Mouse (Mus musculus): ENCODE data around the gene Prf1. TPM values are rescaled to one million over a fixed set of nuclear protein-coding genes. Genes with fewer than 3 reads are reported as not detected.

The Prf1 gene
- polyA plus RNA-seq, 1 experiment: not detected

GRCm38 (mm10) chr10:61272089-61272626 is 25.5 kb upstream of the Prf1 start:
- Histone ChIP-seq H3K4me3 (ENCODE audit: insufficient read depth, low read length) (no peak overlapping the region), H3K4me1 (ENCODE audit: control insufficient read depth, insufficient read depth, low read length) (peaks cover 4% of the 10 kb centered on the region; the same call in 1 of the 2 replicates), H3K27ac (ENCODE audit: insufficient read depth, low read depth, low read length) (no peak overlapping the region)
- TF ChIP-seq POLR2A (IDR thresholded peaks at IDR 0.05; ENCODE audit: borderline replicate concordance, low read depth, low read length) (no peak), CTCF (IDR thresholded peaks at IDR 0.05; ENCODE audit: low read depth, low read length) (no peak)

DNA sequence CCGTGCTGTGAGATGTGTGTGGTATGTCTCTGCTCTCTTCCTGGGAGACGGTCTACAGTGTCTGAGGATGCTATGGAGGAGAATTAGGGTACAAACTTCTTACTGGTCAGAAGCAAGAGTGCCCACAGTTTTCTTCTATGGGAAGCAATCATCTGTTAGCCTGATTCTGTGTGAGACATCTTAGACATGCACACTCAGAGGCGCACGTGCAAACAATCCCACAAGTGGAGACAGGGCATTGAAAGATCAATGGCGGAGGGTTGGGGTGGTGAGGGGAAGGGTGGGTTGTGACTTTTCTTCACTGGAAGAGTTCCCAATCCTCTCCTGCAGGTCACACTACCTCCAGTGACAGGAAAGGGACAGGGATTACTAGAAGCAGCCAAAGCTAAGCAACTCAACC is 25.0 kb upstream of the Prf1 start:
- Histone ChIP-seq H3K4me3 (ENCODE audit: insufficient read depth, low read length) (peak overlapping the region; percentile 49), H3K27ac (ENCODE audit: insufficient read depth, low read depth, low read length) (no peak overlapping the region), H3K4me1 (ENCODE audit: control insufficient read depth, insufficient read depth, low read length) (peaks cover 3% of the 10 kb centered on the region; the same call in 1 of the 2 replicates)
- TF ChIP-seq POLR2A (IDR thresholded peaks at IDR 0.05; ENCODE audit: borderline replicate concordance, low read depth, low read length): no peak
- TF ChIP-seq CTCF (IDR thresholded peaks at IDR 0.05; ENCODE audit: low read depth, low read length): no peak

- Histone ChIP-seq H3K27ac (ENCODE audit: insufficient read depth, low read depth, low read length) (no peak within 1 kb of the TSS), H3K4me3 (ENCODE audit: insufficient read depth, low read length) (peak within 1 kb of the TSS; percentile 49), H3K4me1 (ENCODE audit: control insufficient read depth, insufficient read depth, low read length) (peaks cover 7% of the 10 kb centered on the region)
- TF ChIP-seq POLR2A (IDR thresholded peaks at IDR 0.05; ENCODE audit: borderline replicate concordance, low read depth, low read length) (no peak), CTCF (IDR thresholded peaks at IDR 0.05; ENCODE audit: low read depth, low read length) (no peak)
Observed at GRCm38 (mm10) chr10:61273081-61273843, 24.4 kb upstream of the Prf1 start, which contains the start of gene Adamts14. TSS of gene Adamts14 (minus strand) at chr10:61273438.

GRCm38 (mm10) chr10:61273844-61274215 is 23.8 kb upstream of the Prf1 start:
- Histone ChIP-seq H3K4me3 (ENCODE audit: insufficient read depth, low read length) (peak overlapping the region; percentile 35; the same call in 1 of the 2 replicates), H3K4me1 (ENCODE audit: control insufficient read depth, insufficient read depth, low read length) (peaks cover 9% of the 10 kb centered on the region), H3K27ac (ENCODE audit: insufficient read depth, low read depth, low read length) (no peak overlapping the region)
- no peak for TF ChIP-seq POLR2A (IDR thresholded peaks at IDR 0.05; ENCODE audit: borderline replicate concordance, low read depth, low read length)
- TF ChIP-seq CTCF (IDR thresholded peaks at IDR 0.05; ENCODE audit: low read depth, low read length): no peak

GRCm38 (mm10) chr10:61274532-61274931 is 23.1 kb upstream of the Prf1 start:
- no peak overlapping the region for H3K4me3 ChIP-seq (ENCODE audit: insufficient read depth, low read length)
- H3K4me1 ChIP-seq (ENCODE audit: control insufficient read depth, insufficient read depth, low read length): peaks cover 9% of the 10 kb centered on the region

GRCm38 (mm10) chr10:61275669-61276110 is 21.9 kb upstream of the Prf1 start:
- peaks cover 9% of the 10 kb centered on the region for H3K4me1 ChIP-seq (ENCODE audit: control insufficient read depth, insufficient read depth, low read length)
- H3K4me3 ChIP-seq (ENCODE audit: insufficient read depth, low read length): peak overlapping the region; percentile 21; the same call in 1 of the 2 replicates
- H3K27ac ChIP-seq (ENCODE audit: insufficient read depth, low read depth, low read length): no peak overlapping the region
- TF ChIP-seq CTCF (IDR thresholded peaks at IDR 0.05; ENCODE audit: low read depth, low read length) (peak; percentile 51), POLR2A (IDR thresholded peaks at IDR 0.05; ENCODE audit: borderline replicate concordance, low read depth, low read length) (no peak)

More at GRCm38 (mm10) chr10:61274532-61274931, 23.1 kb upstream of the Prf1 start:
- H3K27ac ChIP-seq (ENCODE audit: insufficient read depth, low read depth, low read length): no peak overlapping the region
- TF ChIP-seq CTCF (IDR thresholded peaks at IDR 0.05; ENCODE audit: low read depth, low read length) (no peak), POLR2A (IDR thresholded peaks at IDR 0.05; ENCODE audit: borderline replicate concordance, low read depth, low read length) (no peak)

- no peak for TF ChIP-seq CTCF (IDR thresholded peaks at IDR 0.05; ENCODE audit: low read depth, low read length)
- no peak for TF ChIP-seq POLR2A (IDR thresholded peaks at IDR 0.05; ENCODE audit: borderline replicate concordance, low read depth, low read length)
- no peak overlapping the region for H3K4me3 ChIP-seq (ENCODE audit: insufficient read depth, low read length)
- no peak overlapping the region for H3K27ac ChIP-seq (ENCODE audit: insufficient read depth, low read depth, low read length)
- H3K4me1 ChIP-seq (ENCODE audit: control insufficient read depth, insufficient read depth, low read length): peaks cover 9% of the 10 kb centered on the region
Observed at GRCm38 (mm10) chr10:61277051-61277450, 20.6 kb upstream of the Prf1 start.

- TF ChIP-seq CTCF (IDR thresholded peaks at IDR 0.05; ENCODE audit: low read depth, low read length): no peak
- TF ChIP-seq POLR2A (IDR thresholded peaks at IDR 0.05; ENCODE audit: borderline replicate concordance, low read depth, low read length): no peak
- Histone ChIP-seq H3K4me1 (ENCODE audit: control insufficient read depth, insufficient read depth, low read length) (peaks cover 9% of the 10 kb centered on the region), H3K4me3 (ENCODE audit: insufficient read depth, low read length) (no peak overlapping the region), H3K27ac (ENCODE audit: insufficient read depth, low read depth, low read length) (no peak overlapping the region)
Observed at GRCm38 (mm10) chr10:61277918-61278674, 19.5 kb upstream of the Prf1 start.

- H3K27ac ChIP-seq (ENCODE audit: insufficient read depth, low read depth, low read length): no peak overlapping the region
- H3K4me3 ChIP-seq (ENCODE audit: insufficient read depth, low read length): no peak overlapping the region
- peaks cover 19% of the 10 kb centered on the region for H3K4me1 ChIP-seq (ENCODE audit: control insufficient read depth, insufficient read depth, low read length)
- TF ChIP-seq CTCF (IDR thresholded peaks at IDR 0.05; ENCODE audit: low read depth, low read length): no peak
- no peak for TF ChIP-seq POLR2A (IDR thresholded peaks at IDR 0.05; ENCODE audit: borderline replicate concordance, low read depth, low read length)
Observed at GRCm38 (mm10) chr10:61281115-61281514, 16.5 kb upstream of the Prf1 start.
